Mouse (Mus musculus) ovary, adult 18-20 months (tissue): ENCODE data around the gene Hoxb3.

Source experiments
- DNase-seq: peaks from one replicate; pipeline ENCODE4 v3.0.0; 2022; ENCODE audit warnings: low spot score, mixed read lengths

The Hoxb3 gene

GRCm38 (mm10) chr11:96353522-96353841, 30.4 kb downstream of the Hoxb3 start:
- no peak for DNase-seq

GRCm38 (mm10) chr11:96353939-96354338, 30.8 kb downstream of the Hoxb3 start:
- no peak for DNase-seq

GRCm38 (mm10) chr11:96354376-96354775, 31.2 kb downstream of the Hoxb3 start:
- DNase-seq = no peak

GRCm38 (mm10) chr11:96354801-96355311, 31.7 kb downstream of the Hoxb3 start:
- DNase-seq = no peak

DNA sequence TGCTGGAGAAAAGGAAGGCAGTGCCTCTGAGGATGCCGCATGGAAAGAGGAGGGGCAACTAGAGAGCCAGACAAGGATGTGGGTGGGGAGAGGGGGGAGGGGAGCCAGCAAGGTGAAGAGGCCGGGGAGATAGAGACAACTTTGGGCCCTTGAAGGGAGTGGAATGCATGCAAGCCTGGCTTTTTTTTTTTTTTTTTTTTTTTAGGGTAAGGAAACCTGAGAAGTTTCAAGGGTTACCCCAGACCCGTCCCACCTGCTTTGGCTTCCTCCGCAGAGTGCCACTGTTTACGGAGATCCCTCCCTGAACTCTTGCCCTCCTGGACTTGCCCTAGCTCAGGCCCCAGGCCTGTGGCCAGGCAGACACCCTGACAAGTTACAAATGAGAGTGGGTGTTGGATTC, 40.7 kb downstream of the Hoxb3 start:
- DNase-seq = no peak

GRCm38 (mm10) chr11:96365441-96366091, 42.4 kb downstream of the Hoxb3 start, which contains the start of gene Hoxb1:
Gene Hoxb1, plus strand, starts transcription at chr11:96365752.
- no peak for DNase-seq

GRCm38 (mm10) chr11:96366092-96367041, 43.2 kb downstream of the Hoxb3 start:
- DNase-seq = no peak

DNA sequence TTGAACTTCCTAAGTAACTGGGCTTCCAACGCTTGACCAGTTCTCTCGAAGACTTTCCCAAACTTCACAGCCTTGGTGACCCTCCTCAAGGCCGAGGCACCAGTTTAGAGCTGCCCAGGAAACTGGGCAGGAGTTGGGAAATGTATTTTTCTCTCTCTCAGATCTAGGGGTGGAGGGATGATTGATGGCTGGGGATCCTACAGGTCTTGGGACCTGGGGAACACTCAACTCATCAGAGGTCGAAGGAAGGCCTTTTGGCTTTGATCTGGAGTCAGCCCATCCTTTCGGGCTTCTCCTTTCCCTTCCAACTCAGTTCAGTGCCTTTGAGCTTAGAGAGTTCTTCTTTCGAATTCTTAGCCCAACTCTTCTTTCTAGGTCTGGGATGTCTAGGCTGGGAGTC, 44.0 kb downstream of the Hoxb3 start:
- no peak for DNase-seq

DNA sequence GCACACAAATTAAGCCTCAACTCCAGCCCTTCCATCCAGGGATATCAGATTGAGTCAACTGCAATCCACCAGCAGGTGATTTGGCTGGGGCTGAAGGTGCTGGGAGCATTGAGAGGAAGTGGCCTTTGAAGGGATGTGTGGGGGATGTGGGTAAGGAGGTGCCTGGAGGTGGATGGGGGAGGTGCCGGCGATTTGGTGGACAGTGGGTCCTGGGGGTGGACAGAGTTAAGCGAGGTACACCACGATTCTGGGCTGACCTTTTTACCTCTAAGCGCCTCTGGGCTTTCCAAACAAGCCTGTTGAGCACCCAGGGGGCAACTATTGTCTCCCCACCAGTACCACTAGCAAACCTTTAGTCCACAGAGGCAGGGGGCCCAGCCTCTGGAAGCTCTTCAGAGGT, 45.6 kb downstream of the Hoxb3 start:
- DNase-seq = no peak

DNA sequence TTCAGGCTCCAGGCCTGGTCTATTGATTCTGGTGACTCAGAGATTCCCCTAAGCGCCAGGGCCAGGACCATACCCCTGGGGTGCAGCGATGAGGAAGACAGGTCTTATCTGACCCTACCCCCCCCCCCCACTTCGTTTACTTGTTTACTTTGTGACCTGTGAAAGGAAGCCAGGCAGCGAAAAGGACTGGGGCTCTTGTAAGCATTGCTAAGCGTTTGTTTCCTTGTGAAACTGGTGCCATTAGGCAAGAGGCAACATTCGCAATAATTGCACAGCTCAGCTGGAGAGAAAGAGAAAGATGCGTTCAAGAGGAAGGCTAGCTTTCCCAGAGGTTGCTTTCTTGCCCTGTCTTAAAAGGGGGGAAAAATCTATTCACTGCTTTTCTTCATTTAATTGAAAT, 46.0 kb downstream of the Hoxb3 start:
- no peak for DNase-seq

DNA sequence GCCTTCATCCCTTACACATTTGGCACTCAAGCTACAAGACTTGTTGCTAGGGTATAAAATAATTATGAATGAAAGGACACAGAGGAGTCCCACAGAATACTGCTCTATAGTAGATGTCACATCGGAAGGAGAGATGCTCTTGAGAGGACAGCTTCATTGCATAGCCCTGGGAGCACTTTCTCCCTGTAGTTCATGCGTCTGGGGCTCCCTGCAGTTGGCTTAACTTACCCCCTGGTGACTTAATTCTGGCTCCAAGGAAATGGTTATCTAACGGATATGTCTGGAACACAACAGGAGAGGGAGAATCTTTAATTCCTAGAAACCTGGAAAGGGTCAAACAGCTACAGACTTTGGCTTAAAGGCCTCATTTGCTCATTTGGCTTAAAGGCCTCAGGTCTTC, 48.6 kb downstream of the Hoxb3 start:
- DNase-seq = no peak

- DNase-seq = no peak
Observed at GRCm38 (mm10) chr11:96372519-96372918, 49.4 kb downstream of the Hoxb3 start.

DNA sequence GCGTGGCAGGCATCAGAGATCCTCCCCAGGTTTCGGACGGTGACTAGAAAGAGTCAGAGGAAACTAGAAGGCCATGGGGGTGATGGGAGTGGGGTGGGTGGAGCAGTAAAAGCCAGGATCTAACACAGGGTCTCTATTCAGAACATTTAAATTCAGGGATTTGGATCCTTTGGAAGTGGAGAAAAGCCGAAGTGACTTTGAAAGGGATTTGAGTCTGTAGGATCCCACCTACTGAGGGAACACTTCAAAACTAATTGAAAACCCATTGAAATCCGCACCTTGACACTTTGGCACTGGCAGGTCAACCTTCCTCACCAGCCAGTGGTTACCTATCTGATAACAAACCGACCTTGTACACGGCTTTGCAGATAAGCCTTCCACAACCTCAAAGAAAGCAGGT, 51.7 kb downstream of the Hoxb3 start:
- DNase-seq = no peak

DNA sequence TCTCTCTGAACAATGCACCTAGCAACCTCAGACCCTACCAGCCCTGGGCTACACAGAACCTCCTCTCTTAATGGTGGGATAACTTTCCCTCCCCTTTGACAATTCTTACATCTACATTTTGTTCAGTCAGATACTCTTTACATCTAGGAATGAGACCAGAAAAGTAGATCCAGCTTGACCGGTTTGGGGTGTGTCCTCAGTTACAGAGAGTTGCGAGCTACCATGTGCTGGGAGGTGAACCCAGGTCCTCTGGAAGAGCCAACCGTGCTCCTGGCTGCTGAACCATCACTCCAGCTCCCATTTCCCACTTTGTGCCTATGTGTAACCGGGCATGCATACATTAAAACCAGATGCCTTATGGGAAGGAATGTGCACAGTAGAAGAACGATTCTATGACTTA, 60.3 kb downstream of the Hoxb3 start:
- no peak for DNase-seq

DNA sequence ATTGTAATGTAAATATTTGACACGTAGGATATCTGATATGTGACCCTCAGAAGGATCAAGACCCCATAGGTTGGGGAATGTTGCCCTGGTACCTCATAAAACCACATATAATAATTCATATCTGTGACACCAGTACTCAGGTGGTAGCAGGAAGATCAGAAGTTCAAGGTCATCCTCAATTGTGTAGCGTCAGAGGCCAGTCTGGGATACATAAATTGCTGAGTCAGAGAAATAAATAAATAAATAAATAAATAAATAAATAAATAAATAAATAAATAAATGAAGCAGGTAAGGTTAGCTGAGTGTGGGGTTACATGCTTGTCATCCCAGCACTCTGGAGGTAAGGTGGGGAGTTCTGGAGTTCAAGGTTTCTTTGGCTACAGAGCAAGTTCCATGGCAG, 64.5 kb downstream of the Hoxb3 start:
- no peak for DNase-seq

GRCm38 (mm10) chr11:96396772-96397626, 73.9 kb downstream of the Hoxb3 start:
- no peak for DNase-seq
